Mouse (Mus musculus) cerebellum, postnatal 25 days (tissue): ENCODE results near the gene Cd81.
A peak's percentile ranks its signal among the peaks of the same experiment; 100 is the strongest.

Experiments
- DNase-seq, 2 experiments: peaks; one replicate each; pipeline ENCODE4 v3.0.0; 2021; ENCODE audit warnings: mixed read lengths in 2 of 2

Cd81 gene

DNA sequence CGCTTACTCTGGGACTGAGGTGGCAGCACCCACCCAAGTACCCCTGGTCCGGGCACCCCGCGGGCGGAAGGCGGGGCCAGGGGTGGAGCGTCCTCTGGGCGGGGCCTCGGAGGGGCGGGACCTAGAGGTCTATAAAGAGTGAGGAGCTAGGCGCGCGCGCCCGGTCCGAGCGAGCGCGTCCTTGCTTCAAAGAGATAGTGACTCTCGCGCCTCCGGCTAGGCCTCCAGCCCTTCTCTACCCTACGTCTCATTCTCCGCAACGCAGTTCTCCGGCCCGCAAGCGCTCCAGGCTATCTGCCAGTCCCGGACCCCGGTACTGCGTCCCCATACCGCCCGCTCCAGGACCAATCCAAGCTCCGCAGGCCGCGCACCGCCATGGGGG, at the start of gene Cd81:
Gene Cd81, plus strand, starts transcription at position 114 of the 382 bp plus-strand sequence.
- peak; percentile 82 to 89 for DNase-seq

DNA sequence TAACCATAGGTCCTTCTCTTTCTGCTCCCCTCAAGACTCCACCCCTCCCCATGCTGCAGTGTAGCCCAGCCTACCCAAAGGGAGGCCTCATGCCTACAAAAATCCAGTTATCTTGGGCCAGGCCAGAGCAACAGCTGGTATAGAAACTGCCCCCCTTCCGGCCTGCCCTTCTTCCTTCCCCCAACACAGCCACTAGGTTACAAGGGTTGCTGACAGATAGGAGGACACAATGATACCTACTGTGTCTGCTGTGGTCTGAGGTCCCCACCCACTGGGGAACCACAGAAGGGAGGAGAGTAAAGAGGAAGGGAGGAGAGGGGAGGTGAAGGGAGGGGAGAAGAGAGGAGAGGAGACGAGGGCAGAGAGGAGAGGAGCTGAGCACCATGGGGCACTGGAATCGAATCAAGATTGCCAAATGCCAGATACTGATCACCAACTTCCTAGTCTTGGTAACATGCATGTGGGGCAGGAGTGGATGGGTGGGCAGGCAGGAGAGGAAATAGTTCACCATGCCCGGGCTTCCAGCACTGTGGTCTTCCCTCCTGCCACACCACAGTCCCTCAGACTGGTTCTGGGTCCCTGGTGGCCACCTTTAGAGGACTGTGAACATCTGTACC, 47.7 kb upstream of the Cd81 start, which contains the start of gene Tspan32:
Gene Tspan32, plus strand, starts transcription at position 320 of the 617 bp plus-strand sequence.
- DNase-seq, result no peak

DNA sequence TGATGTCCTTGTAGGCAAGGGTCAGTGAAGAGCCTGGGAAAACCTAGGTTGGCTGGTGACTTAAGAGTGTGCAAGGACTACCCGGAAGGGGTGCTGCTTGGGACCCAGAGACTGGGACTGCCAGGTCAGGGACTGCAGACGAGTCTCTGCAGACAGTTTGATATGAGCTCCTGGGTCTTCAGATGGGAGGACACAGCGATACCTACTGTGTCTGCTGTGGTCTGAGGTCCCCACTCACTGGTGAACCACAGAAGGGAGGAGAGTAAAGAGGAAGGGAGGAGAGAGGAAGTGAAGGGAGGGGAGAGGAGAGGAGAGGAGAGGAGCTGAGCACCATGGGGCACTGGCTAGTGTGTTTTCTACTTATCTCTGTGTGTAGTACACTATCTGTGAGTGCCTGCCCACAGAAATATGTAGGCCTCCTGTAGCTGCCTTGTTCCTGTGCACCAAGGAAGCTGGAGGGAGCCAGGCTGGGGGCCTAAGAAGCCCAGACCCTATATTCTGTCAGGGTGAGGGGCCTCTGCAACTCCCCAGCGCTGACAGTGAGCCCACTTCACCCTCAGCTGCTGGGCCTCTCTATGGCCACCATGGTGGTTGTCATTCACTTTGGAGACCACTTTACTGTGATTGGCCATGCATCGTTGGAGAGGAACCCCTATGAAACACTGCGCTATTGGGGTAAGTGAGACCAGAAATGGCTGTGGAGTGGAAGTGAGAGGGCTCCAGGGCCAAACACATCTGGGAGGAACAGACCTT, 47.0 kb upstream of the Cd81 start:
- no peak for DNase-seq

DNA sequence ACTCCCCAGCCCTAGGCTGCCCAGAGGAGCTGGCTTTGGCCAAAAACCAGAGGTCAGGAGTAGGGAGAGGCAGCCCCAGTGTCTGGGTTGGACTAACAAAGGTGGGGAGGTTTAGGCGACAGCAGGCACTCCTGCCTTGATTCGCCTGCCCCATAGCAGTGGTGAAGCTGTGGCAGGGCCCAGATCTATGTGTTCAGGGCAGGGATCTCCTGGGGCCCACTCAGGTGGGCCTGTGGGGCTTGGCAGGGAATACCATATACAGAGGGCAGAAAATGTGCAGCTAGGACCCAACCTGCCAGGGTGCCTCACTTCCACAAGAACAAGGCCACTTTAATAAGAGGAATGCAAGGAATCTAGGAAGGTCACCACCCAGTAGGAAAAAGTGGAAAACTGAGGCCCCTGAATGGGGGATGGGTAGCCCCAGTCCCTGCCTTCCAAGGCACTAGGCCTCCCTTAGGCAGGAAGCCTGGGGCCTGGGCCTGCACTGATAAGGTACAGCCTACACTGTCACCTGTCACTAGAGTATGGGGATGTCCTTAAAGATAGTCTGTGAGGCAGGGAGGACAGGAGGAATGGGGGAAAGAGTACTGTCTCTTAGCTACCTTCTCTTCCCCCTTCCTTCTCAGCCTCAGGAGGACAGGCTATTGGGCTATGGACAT, 46.3 kb upstream of the Cd81 start:
- DNase-seq, result no peak

DNA sequence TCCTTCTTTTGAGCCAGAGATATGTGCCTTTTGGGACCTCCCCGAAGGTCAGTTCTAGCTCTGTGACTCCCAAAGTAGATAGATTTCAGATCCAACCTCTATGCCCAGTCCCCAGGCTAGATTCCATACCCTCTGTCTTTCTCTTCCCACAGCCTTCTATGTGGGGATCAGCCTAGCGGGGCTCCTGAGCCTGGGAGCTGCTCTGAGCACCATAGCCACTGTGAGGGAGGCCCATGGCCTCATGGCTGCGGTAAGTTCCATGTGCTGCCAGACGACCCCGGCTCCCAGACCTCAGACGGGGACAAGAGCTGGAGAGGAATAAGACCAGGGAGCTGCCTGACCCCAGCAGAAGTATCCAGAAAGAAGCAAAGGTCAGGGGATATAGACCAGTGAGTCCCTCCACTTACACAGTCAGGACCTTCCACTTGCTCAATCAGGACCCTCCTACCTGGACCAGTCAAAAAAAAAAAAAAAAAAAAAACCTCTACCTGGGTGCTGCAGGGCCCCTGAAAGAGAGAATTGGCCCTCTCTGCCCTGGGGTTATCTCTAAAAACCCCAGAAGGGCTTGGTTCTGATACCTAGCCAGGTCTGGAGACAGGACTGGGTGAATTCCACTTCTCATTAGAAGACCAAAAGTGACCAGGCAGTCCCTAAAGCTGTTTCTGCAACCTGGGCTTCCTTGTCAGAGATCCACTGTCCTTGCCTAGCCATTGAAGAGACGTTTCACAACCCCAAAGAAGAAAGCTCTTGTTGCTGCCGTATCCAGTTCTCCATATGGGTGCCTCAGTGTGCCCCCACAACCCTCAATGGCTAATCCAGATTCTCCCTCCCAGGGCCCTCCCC, 45.6 kb upstream of the Cd81 start:
- DNase-seq, result no peak

GRCm38 (mm10) chr7:143007599-143008369, 44.8 kb upstream of the Cd81 start:
- DNase-seq, result peak; percentile 94 to 97

- DNase-seq, result no peak
Measured at GRCm38 (mm10) chr7:143008370-143008926, 44.1 kb upstream of the Cd81 start.

GRCm38 (mm10) chr7:143008996-143009665, 43.4 kb upstream of the Cd81 start:
- DNase-seq, result no peak

DNA sequence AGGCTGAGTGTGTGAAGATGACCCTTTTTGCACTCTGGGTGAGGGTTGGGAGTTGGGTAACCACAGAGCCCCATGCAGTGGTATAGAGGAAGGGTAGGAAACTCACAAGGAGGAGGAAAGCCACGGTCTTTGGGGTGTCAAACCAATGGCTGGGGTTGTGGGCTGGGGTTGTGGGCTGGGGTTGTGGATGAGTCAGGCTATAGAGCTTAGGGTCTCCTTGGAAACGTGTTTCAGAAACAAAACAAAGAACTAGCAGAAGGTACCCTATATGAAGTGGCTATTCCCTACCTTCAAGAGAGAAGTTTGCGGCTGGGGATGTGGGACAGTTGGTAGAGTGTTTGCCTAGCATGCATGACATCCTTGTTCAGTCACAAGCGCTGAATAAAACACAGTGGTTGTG, 42.5 kb upstream of the Cd81 start:
- DNase-seq, result no peak

DNA sequence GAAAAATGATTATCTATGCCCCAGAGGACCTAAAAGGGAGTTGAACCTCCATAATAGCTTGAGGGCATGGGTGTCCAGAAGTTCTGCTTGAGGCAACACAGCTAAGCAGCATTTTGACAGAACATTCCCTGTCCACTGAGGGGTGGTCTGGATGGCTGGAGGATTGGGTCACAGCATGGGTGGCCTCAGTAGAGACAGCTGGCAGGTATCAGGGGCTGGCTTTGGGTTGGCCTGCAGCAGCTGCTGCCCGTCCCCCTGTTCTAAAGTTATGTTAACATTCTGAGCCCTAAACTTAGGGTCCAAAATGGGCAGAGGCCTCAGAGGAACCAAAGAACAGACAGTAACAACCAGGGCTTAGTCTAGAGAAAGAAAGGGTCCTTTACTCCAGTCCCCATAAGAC, 41.3 kb upstream of the Cd81 start:
- no peak for DNase-seq

- peak in 1 of 2 experiments; percentile 35 for DNase-seq
Measured at GRCm38 (mm10) chr7:143012230-143012875, 40.2 kb upstream of the Cd81 start.

GRCm38 (mm10) chr7:143013420-143014178, 38.9 kb upstream of the Cd81 start:
- DNase-seq, result peak; percentile 87 to 93

- peak; percentile 39 to 69 for DNase-seq
Measured at GRCm38 (mm10) chr7:143014862-143015659, 37.5 kb upstream of the Cd81 start.

GRCm38 (mm10) chr7:143015755-143016423, 36.6 kb upstream of the Cd81 start:
- peak in 1 of 2 experiments; percentile 27 for DNase-seq

DNA sequence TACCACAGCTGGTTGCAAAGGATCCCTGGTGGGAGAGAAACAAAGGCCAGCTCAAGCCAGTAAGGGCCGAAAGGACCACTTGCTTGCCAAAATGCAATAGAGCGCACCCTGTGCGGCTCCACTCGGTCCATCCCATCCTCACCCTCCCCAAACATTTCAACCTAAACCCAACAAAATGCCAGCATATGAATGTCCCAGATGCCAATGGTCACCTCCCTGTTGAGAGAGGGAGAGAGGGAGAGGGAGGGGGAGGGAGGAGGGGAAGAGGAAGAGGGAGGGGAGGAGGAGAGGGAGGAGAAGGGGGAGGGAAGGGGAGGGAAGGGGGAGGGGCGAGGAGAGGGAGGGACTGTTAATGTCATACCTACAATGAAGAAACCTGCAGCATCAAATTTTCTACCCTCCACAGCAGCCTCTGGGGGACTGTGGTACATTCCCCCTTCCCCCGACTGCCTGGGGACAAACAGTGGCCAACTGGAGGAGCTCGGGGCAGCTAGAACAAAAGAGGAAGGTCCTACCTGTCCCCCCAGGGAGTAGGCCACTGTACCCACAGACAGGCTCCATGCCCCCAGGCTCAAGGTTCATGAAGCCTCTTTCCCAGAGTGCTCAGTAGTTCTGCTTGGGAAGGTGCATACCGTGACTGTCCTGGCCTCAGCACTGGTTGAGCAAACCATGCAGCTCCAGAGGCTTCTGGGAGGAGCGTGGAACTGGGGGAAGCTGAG, 36.0 kb upstream of the Cd81 start:
- DNase-seq, result no peak

DNA sequence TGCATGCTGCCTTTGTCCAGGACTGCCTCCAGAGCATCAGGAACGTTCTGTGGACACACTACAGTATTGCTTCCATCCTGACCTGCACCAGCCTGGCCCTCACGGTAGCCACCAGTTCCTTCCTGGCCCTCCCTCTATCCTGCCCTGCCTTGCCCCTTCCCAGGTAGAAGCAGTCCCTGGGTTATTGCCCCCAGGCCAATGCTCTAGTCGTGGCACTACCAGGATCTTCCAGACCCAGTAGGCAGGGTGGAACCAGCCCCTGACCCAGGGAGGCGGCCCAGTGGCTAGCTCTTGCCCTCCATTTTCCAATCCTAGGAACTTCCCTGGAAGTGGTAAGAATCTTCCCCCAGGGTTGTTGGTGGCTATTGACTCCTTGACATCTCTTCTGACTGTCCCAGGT, 35.4 kb upstream of the Cd81 start:
- no peak for DNase-seq

DNA sequence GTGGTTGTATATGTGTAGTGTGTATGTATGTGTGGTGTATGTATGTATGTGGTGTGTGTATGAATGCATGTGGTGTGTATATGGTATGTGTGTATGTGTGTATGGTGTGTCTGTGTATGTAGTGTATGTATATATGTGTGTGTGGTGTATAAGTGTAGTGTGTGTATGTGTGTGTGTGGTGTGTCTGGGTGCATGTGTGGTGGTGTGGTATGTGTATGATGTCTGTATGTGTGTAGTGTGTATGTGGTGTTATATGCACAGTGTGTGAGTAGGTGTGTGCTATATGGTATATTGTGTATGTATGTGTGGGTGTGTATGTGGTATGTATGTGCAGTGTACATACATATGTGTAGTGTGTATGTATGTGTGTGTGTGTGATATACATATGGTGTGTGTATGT, 32.5 kb upstream of the Cd81 start:
- no peak for DNase-seq

DNA sequence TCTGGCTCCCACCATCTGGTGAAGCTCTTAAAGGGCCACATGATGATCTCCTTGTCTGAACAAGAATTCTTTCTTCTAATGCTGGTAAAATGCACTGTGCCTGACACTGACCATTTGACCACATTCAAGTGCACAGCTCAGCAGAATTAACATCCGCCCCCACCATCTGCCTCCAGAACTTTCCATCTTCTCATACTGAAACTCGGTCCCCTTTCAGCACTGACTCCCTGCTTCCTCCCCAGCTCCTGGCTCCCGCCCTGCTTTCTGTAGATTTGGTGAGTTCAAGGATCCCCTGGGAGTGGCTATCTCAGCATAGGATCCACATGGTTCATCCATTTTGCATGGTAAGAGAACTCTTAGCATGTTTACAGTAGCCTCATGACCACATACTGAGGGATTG, 31.8 kb upstream of the Cd81 start:
- no peak for DNase-seq
